Mouse (Mus musculus) common myeloid progenitor, adult 5-6 weeks (primary cell): ENCODE measurements around the gene Kcnq4. TPM values are rescaled to one million over a fixed set of nuclear protein-coding genes. Genes with fewer than 3 reads are reported as not detected.
A peak's percentile ranks its signal among the peaks of the same experiment; 100 is the strongest.

ENCODE experiments used
- ATAC-seq: replicated peaks from 2 replicates; pipeline ENCODE4 v1.8.0; 2016; ENCODE audit warnings: low read depth, mild to moderate bottlenecking, moderate TSS enrichment, inconsistent platforms; ENCODE audit not compliant: poor library complexity, severe bottlenecking
- total RNA-seq: library from RNA; stranded (forward); fragments of 200-1000, 187-1606 nt; gene quantifications from 2 replicates; pipeline ENCODE4 v1.2.3, GENCODE M21; 2017

Kcnq4 gene
- total RNA-seq, 1 experiment from 2014 or later, result not detected

DNA sequence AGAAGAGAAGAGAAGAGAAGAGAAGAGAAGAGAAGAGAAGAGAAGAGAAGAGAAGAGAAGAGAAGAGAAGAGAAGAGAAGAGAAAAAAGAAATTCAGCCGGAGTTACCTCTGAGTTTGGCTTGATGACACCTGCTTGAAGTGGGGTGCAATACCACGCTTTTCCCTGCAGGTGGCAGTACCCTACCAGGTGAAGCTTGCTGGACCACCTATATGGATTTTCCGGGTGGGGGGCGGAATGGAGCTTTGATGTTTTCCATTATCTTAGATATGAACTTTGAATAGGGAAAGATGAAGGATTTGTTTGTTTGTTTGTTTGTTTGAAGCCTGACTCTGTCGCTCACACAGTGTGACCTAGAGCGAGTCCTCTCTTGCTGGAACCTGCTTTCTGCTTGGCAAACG, 67.5 kb downstream of the Kcnq4 start:
- no peak for ATAC-seq

DNA sequence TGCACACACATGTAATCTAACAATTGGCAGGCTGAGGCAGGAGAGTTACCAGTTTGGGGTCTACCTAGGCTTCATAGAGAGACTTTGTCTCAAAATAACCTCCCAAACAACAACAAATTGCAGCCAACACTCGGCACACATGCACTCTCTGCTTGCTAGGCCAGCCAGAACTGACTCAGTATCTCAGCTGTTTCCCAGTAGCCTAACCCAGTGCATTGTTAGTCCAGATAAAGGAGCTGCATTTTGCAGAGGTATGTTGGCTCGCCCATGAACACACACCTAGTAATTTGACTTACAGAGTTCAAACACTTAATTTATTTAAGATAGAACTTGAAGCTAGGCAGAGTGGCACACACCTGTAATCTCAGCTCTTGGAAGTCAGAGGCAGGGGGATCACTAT, 72.8 kb downstream of the Kcnq4 start:
- ATAC-seq, result no peak

GRCm38 (mm10) chr4:120674775-120675451, 73.5 kb downstream of the Kcnq4 start:
- peak; percentile 76 for ATAC-seq

- ATAC-seq, result no peak
Measured at GRCm38 (mm10) chr4:120673606-120674005, 74.8 kb downstream of the Kcnq4 start.

DNA sequence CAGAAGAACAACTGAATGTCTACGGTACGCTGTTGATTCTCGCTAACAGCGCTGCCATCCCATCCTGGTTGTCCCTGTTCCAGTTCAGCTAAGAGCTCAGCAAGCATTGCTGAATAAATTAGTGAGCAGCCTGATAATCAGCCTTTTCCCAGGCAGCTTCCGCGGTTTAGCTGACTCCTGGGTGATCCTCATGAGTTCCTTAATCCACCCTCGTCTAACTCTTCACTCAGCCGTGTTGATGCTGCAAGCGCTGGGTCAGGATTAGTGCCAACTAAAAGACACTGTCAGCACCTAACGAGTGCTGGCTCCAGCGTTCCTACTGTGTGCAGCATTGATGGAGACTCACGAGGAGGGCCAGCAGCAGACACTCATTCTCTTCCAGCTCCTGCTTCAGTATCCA, 77.4 kb downstream of the Kcnq4 start:
- ATAC-seq, result no peak

- no peak for ATAC-seq
Measured at GRCm38 (mm10) chr4:120669585-120669984, 78.8 kb downstream of the Kcnq4 start.

DNA sequence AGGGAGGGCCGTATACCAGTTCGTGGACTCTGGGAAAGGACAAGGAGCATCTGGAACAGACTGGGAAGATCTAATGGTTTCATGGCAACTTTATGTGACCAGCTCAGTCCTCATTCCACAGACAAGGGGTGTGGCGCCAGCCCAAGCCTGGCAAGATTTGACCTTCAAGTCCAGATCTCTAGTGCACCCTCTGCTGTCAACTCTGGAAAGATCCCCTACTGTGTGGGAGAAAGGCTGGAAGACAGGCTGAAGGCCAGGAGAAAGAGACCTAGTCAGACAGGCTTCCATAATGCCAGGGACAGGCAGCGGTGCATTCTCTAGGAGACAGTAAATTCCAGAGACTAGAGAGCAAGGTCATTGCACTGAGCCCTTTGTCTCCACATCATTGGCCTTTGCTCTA, 79.9 kb downstream of the Kcnq4 start:
- no peak for ATAC-seq

DNA sequence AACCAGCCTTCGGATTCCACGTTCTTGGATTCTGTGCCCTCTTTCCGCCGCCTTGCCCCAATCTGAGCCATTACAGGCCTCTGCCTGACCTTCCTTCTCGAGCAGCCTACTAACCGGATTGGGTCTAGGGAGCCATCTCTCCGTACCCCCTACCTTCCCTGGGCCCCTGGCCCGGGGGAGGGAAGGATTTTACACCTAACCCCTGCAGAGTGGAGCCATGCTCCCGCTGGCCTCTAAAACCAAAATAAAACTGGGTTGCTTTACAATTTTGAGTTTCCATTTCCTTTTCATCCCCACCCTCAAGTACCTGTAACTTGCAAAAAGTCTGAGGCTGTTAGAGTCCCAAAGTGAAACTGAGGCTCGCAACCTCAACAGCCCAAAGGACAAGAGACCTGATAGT, 80.9 kb downstream of the Kcnq4 start:
- ATAC-seq, result no peak

DNA sequence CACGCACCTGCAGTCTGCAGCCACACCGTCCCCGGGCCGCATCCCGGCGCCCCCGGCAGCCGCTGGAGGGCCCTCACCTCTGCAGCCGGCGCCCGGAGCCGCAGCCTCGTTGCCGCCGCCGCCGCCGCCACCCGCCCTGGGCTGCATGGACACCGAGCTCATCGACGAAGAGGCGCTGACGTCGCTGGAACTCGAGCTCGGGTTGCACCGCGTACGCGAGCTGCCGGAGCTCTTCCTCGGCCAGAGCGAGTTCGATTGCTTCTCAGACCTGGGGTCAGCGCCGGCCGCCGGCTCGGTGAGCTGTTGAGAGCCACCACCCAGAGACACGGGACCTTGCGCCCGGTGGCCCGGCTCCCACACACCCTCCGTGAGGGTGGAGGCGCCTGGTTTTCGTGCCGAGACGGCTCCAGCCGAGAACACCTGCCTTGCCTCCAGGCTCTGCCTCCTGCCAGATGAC, 81.3 kb downstream of the Kcnq4 start:
- ATAC-seq, result 0 out of 2 replicates have a peak, but pooled peaks have one; percentile 17

DNA sequence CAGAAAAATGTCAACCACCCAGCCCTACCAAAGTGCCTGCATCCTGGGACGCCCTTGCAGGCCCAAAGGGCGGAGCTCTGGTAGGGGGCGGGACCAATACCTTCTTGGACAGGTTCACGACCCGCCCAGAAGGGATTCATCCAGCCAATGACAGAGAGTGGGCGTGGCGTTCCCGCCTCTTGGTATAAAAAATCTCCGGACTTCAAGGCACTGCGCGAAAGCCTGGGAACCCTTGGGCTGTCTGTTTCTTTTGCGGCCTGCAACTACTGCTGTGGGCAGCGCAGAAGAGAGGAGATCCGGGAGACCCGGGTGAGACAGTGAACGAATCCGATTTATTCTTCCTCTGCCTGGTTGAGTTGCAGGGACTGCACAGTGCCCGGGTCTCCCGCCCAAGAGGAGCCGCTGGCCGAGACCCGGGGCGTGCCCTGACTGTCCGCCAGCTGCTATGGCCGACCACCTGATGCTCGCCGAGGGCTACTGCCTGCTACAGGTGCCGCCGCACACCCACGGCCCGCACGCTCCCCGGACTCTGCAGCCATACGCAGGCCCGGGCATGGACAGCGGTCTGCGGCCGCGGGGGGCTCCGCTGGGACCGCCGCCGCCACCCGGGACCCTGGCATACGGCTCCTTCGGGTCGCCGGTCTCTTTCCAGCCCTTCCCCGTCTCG, 81.9 kb downstream of the Kcnq4 start, which contains the start of gene Cited4:
Cited4 (plus strand) TSS at position 215 of the 667 bp plus-strand sequence.
- ATAC-seq, result peak; percentile 89

- ATAC-seq, result no peak
Measured at GRCm38 (mm10) chr4:120665782-120666181, 82.6 kb downstream of the Kcnq4 start.

DNA sequence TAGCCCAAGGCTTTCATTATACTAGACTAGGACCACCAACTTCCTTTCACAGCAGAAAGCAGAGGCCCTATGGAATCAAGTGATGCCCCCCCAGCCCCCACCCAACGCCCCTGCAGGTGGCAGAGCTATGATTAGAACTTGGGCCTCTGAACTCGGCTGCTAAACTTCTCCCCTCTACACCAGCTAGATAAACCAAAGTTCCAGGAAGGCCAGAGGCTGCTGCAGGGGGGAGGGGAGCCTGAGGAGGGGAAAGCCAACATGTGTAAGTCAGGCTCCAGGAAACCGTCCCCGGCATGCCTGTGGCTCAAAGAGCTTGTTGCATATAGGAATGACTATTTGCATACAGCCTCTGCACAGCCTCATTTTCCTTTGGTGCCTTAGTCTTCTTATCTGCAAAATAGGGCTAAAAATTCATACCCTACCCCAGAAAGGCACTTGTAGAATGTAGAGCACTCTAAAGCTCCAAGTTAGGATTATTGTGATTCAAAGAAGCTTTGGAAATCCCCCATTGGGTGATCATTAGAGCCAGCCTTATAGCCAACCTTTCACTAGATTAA, 83.2 kb downstream of the Kcnq4 start:
- ATAC-seq, result no peak

DNA sequence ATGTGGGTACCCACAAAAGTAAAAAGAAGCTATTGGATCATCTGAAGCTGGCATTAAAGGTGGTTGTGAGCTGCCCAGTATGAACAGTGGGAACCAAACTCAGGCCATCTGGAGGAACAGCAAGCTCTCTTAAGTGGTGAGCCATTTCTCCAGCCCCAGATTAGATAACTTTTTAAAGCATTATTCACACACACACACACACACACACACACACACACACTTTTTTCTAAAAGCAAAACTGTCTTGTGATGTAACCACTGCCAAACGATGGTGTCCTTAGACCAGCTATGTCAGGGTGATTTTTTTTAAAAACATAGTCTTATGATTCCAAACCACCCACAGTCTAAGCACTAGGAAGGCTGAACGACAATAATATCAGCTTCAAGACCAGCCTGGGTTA, 83.8 kb downstream of the Kcnq4 start:
- no peak for ATAC-seq

GRCm38 (mm10) chr4:120660485-120660884, 87.9 kb downstream of the Kcnq4 start:
- ATAC-seq, result no peak

DNA sequence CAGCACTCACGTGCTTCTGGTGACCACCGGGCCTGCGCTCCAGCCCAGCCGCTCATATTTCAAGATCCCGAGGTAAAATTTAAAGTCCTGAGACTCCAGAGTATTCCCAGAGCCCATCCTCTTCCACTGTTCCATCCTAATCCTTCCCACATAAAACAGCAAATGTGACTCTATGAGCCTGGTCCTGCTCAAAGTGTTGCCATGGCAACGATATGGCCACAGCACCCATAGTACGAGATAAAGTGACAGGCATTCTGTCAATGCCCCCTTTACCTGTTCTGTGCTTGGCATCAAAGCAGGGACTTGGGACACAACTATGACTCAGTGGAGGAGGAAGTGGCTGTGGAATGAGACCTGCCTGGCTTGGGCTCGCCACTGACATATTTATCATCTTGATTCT, 92.5 kb downstream of the Kcnq4 start:
- ATAC-seq, result no peak

DNA sequence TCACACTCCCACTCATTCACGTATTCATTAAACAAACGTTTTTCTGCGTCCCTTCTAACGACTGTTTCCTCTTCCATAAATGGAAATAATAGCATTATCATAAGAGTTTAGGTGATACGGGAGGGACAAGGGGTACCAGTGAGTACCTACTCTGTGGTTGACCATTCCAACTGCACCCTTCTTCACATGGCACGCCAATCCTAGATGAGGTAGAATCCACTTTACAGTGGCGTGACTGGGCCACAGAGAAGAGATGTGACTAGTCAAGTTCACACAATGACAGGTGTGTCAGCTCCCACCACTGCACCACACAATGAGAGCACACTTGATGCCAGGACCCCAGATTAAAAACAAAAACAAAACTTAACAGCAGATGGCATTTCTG, 98.2 kb downstream of the Kcnq4 start:
- ATAC-seq, result no peak

GRCm38 (mm10) chr4:120649369-120650207, 98.8 kb downstream of the Kcnq4 start:
- ATAC-seq, result peak; percentile 51; the same call in 1 of the 2 replicates
